Mouse (Mus musculus) megakaryocyte, adult 5-6 weeks (primary cell): Measurements from ENCODE around the gene Oaz1. TPM values are rescaled to one million over a fixed set of nuclear protein-coding genes. Genes with fewer than 3 reads are reported as not detected.

Source experiments
- ATAC-seq: 2 replicates; pipeline ENCODE4 v1.8.0; 2016; ENCODE audit warnings: mild to moderate bottlenecking, inconsistent platforms; ENCODE audit not compliant: poor library complexity, severe bottlenecking
- total RNA-seq, 2 experiments: library from RNA; stranded (forward) in 1 of 2; stranded (reverse) in 1 of 2; fragments of 153-499, 151-499 nt in 1 of 2; fragments of 221-1000, 200-1000 nt in 1 of 2; gene quantifications; 2 replicates each; pipeline versions ENCODE4 v1.2.3 to v1.2.4; 2015 to 2017

Oaz1 gene
- total RNA-seq, 2 experiments from 2014 or later, result 296 to 1,242 TPM

- no peak for ATAC-seq
Observed at GRCm38 (mm10) chr10:80843931-80844547, 17.6 kb downstream of the Oaz1 start, which contains the start of gene Lingo3. Gene Lingo3, minus strand, starts transcription at chr10:80844039.

GRCm38 (mm10) chr10:80845055-80845693 lies 18.7 kb downstream of the Oaz1 start:
- no peak for ATAC-seq

GRCm38 (mm10) chr10:80845732-80846131 lies 19.3 kb downstream of the Oaz1 start:
- ATAC-seq, result no peak

DNA sequence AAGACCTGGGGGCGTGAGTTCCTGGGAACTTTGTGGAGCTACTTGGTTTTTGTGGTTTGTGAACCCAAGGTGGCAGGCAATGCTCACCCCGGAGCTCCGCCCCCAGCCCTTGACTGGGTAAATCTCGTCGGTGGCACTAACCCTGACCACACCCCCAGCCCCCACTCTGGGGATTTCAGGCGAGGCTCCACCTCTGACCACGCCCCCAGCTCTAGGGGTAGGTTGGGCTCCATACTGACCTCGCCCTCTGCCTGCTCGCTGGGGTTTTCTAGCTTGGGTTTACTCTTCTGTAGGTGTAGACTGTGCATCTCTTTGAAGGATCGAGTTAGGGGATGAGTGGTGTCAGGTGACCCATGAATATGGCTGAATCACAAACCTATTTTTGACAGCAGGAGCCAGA lies 22.1 kb downstream of the Oaz1 start:
- peak; percentile 82 for ATAC-seq

DNA sequence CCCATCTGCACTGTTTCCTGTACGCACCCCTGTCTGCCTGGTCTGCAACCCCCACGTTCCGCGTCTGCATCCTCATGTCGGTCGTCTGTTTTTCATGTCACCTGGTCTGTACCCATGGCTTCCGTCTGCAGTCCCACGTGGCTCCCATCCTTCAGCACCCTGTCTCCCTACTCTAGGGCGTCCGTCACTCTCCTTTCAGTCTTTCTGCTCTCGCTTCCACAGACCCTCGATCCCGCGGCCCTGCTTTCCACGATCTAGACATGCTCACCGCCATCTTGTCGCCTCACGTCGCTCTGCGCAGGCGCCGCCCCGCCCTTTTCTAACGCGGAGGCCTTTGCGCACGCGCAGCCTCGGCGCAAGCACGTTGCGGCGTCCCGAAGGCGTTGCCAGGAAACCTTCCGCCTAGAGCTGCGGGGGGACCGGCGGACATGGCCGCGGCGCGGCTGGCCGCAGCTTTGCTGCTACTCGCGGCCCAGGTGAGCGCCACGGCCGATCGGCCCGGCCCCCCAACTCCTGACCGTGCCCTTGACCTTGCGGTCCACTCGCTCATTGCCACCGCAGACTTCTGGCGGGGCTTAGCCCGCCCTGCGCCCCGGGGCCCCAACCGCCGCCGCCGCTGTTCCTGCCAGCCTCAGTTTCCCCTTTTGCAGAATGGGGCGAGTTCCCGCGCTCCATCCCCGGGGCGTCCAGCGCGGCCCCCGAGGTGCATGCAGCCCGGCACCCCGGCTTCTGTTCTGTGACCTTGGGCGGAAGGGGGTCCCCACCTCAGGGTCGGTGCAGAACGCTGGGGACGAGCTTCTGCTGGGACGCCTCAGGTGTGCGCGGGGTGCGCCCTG lies 28.7 kb downstream of the Oaz1 start, which contains the start of the genes Lsm7 and Sppl2b:
TSS of gene Lsm7 (minus strand) at position 297 of the 836 bp plus-strand sequence.
TSS of gene Sppl2b (plus strand) at position 363 of the 836 bp plus-strand sequence.
- ATAC-seq, result peak; percentile 91

GRCm38 (mm10) chr10:80855749-80856073 lies 29.3 kb downstream of the Oaz1 start:
- ATAC-seq, result no peak

DNA sequence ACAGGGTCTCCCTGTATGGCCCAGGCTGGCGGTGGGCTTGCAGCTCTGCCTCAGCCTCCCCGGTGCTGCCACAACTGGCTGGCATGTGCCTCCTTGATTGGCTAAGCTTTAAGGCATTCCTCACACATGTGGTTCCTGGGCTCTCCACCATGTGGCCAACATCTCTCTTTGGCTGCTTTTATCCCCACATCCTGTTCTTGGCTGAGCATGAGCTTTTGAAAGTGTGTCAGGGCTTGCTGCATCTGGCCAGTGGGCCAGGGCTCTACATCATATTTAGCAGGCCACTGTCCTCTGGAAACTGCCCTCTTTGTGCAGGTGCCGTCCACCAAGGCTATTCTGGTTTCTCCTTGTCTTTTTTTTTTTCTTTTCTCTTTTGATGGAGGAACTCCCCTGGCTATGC lies 29.8 kb downstream of the Oaz1 start:
- 0 out of 2 replicates have a peak, but pooled peaks have one; percentile 11 for ATAC-seq

DNA sequence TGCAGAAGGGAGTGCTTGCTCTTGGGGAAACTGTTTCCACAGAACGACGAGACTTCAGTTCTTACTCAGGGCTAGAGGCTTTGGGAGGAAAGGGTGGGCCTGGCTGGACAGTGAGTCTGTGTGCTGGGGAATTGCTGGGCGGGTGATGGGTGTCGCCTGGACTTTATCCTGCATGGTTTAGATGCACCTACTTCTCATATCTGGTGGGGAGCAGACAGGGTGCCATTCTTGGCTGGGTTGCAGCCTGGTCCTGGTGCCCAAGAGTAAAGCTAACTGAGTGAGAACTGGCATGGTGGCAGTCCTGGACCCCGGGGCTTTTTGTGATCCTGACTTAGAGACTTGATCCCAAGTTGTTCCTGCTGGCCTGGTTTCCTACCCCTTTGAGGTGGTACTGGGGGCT lies 30.5 kb downstream of the Oaz1 start:
- no peak for ATAC-seq

DNA sequence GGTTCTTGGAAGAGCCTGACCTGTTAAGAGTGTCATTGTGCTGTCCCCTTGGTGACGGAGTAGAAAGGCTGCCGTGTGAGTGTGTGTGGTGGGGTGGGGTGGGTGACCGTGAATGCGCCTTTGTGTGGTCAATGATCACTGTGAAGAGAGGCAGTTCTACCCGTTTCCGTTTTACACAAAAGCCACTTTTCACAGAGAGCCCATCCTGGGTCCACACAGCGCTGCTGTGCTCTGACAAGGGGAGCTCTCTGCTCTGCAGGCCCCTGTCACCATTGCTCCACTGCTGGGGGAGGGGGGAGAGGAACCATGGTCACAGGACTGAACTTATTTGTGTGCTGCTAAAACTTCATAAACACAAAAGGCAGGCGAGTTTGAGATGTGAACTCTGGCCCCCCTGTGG lies 30.9 kb downstream of the Oaz1 start:
- no peak for ATAC-seq

- no peak for ATAC-seq
Observed at GRCm38 (mm10) chr10:80857848-80858247, 31.4 kb downstream of the Oaz1 start.

DNA sequence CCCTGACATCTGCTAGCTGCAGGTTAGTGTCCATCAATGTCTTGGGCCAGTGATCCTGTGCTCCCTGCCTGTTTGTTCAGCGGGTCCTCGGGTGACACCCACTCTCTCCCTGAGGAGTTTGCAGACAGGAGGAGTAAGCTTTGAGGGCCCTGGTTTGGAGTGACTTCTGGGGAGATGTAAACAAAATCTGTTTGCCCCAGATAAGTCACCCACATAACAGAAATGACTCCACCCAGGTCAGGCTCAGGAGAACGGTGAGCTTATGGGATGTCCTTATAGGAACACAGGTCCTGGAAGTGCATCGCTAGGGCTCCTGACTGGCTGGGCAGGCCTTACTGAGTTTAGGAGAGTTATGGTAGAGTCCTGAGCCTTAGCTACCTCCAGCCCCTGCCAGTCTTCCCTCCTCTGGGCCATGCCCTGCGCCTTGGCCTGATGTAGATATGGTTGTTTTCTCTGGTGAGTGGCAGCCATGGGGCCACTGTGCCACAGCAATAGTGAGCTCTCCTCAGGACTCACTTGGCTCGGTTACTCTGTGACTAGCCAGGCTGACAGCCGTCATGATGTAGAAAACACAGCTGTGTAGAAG lies 32.0 kb downstream of the Oaz1 start:
- ATAC-seq, result 0 out of 2 replicates have a peak, but pooled peaks have one; percentile 8

- ATAC-seq, result no peak
Observed at GRCm38 (mm10) chr10:80862305-80862704, 35.8 kb downstream of the Oaz1 start.

- no peak for ATAC-seq
Observed at GRCm38 (mm10) chr10:80864446-80864845, 38.0 kb downstream of the Oaz1 start.

- ATAC-seq, result no peak
Observed at GRCm38 (mm10) chr10:80870993-80871392, 44.5 kb downstream of the Oaz1 start.

DNA sequence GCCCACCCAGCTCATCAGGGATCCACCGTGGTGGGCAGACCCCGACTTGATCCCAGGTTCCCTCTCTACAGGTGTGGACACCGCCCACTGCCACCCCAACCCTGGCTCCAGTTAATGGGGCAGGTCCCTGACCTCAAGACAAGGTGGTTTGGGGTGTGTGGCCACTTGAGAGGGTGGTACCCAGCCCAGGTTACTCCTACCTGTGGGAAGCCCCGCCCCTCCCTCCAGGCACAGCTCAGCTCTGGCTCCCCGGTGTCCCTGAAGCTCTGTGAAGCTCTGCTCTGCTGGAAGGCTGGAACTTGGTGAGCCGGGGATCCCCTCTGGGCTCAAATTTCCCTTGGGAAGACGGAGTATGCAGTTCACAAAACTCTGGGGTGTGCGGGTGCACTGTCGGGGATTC lies 45.1 kb downstream of the Oaz1 start, which contains the start of gene Tmprss9:
TSS of gene Tmprss9 (plus strand) at position 268 of the 400 bp plus-strand sequence.
- no peak for ATAC-seq

GRCm38 (mm10) chr10:80874035-80874434 lies 47.6 kb downstream of the Oaz1 start:
- no peak for ATAC-seq

- ATAC-seq, result peak; percentile 58; the same call in 1 of the 2 replicates
Observed at GRCm38 (mm10) chr10:80876028-80876427, 49.6 kb downstream of the Oaz1 start.

DNA sequence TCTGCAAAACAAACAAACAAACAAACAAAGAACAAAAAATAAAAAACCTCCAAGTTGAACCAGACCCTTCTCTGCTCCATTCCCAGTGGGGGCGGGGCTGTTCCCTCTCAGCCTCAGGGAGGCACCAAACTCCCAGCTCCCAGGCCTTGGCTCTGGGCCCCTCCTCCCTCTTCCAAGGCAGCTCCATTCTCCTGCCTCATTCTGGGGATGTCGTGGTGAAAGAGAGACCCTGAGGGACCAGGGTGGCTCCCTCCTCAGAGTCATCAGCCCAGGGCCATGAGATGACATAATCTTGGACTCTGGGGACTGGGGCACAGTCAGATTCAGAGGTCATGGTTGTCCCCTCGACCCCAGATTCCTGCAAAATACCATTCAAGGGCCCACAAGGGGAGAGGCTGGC lies 50.1 kb downstream of the Oaz1 start:
- ATAC-seq, result no peak
